Mouse (Mus musculus) stomach, postnatal 0 days (tissue): ENCODE data around the gene Cnot10. TPM values are rescaled to one million over a fixed set of nuclear protein-coding genes. Genes with fewer than 3 reads are reported as not detected.
A peak's percentile ranks its signal among the peaks of the same experiment; 100 is the strongest.

Source experiments
- ATAC-seq: fragments of 200-750 bp; cut with Nextera tagmentation; 2 replicates; pipeline ENCODE4 v1.8.0; 2017; ENCODE audit not compliant: low FRiP score, low TSS enrichment
- DNase-seq: peaks from one replicate; pipeline ENCODE4 v3.0.0-alpha.2; 2016; ENCODE audit warnings: low spot score
- H3K27ac ChIP-seq: fragments of 300-500 bp; sonication (generic); replicated peaks from 2 replicates; pipeline ENCODE4 v1.5.1; 2014; ENCODE audit warnings: mild to moderate bottlenecking, control low read depth
- H3K27me3 ChIP-seq: fragments of 300-500 bp; sonication (generic); 2 replicates; pipeline ENCODE4 v1.6.1; 2014; ENCODE audit warnings: low read length; ENCODE audit not compliant: control insufficient read depth, insufficient read depth
- H3K36me3 ChIP-seq: fragments of 300-500 bp; sonication (generic); 2 replicates; pipeline ENCODE4 v1.6.1; 2014; ENCODE audit warnings: low read length, mixed read lengths; ENCODE audit not compliant: control insufficient read depth, insufficient read depth
- H3K4me1 ChIP-seq: fragments of 300-500 bp; sonication (generic); replicated peaks from 2 replicates; pipeline ENCODE4 v1.6.1; 2014; ENCODE audit warnings: antibody characterized with exemption; ENCODE audit not compliant: control insufficient read depth, insufficient read depth
- H3K4me2 ChIP-seq: fragments of 300-500 bp; sonication (generic); replicated peaks from 2 replicates; pipeline ENCODE4 v1.6.1; 2014; ENCODE audit warnings: low read depth, mild to moderate bottlenecking, control low read depth, moderate library complexity
- H3K4me3 ChIP-seq: fragments of 300-500 bp; sonication (generic); 2 replicates; pipeline ENCODE4 v1.5.1; 2014; ENCODE audit warnings: low read depth, low read length, control low read depth
- H3K9ac ChIP-seq: fragments of 300-500 bp; sonication (generic); 2 replicates; pipeline ENCODE4 v1.6.1; 2014; ENCODE audit warnings: mild to moderate bottlenecking, low read length, control low read depth, mixed read lengths
- H3K9me3 ChIP-seq: fragments of 300-500 bp; sonication (generic); 2 replicates; pipeline ENCODE4 v1.6.1; 2016; ENCODE audit warnings: low read length; ENCODE audit not compliant: control insufficient read depth
- CTCF ChIP-seq: IDR thresholded peaks from 2 replicates; pipeline ENCODE4 v1.5.1; 2016; ENCODE audit warnings: antibody characterized with exemption, low read depth, mild to moderate bottlenecking, moderate library complexity
- EP300 ChIP-seq: optimal IDR thresholded peaks from 2 replicates; pipeline ENCODE3; 2016; ENCODE audit warnings: antibody characterized with exemption
- WGBS: fragments of 180-500 bp; shearing (Covaris S2); extraction: QIAGEN DNeasy Blood & Tissue Kit; methylation state at CpG from one replicate; pipeline ENCODE4 v1.1.7; 2014; 5-methylcytosine and 5-hydroxymethylcytosine counted together
- polyA plus RNA-seq: library from polyadenylated mRNA; unstranded; fragments of >200 nt; fragmentation: Nextera tagmentation; extraction: Ambion mirVana; gene quantifications from 2 replicates; pipeline ENCODE4 v1.2.1, GENCODE M21; 2015

Gene Cnot10
- polyA plus RNA-seq, 1 experiment from 2014 or later = 24.4 TPM

- TF ChIP-seq CTCF (no peak), EP300 (no peak)
- Histone ChIP-seq H3K4me1 (no peaks in the 10 kb centered on the region), H3K27ac (no peak overlapping the region), H3K36me3 (peaks cover 26% of the 10 kb centered on the region), H3K27me3 (no peaks in the 10 kb centered on the region), H3K9ac (no peak overlapping the region), H3K4me3 (no peak overlapping the region), H3K4me2 (no peak overlapping the region), H3K9me3 (no peaks in the 10 kb centered on the region)
- WGBS = 91% methylated on average over 4 of the region's 4 CpGs
- ATAC-seq (no peak), DNase-seq (no peak)
Observed at GRCm38 (mm10) chr9:114613026-114613425, 27.0 kb downstream of the Cnot10 start.

GRCm38 (mm10) chr9:114612566-114612965 lies 27.4 kb downstream of the Cnot10 start:
- H3K36me3 ChIP-seq = peaks cover 24% of the 10 kb centered on the region
- no peaks in the 10 kb centered on the region for H3K4me1 ChIP-seq
- no peak overlapping the region for H3K4me3 ChIP-seq
- H3K4me2 ChIP-seq = no peak overlapping the region
- no peaks in the 10 kb centered on the region for H3K27me3 ChIP-seq
- no peak for DNase-seq
- no peak for ATAC-seq
- no peaks in the 10 kb centered on the region for H3K9me3 ChIP-seq
- 87% methylated on average over 4 of the region's 4 CpGs for WGBS
- H3K27ac ChIP-seq = no peak overlapping the region
- TF ChIP-seq EP300 = no peak
- no peak for TF ChIP-seq CTCF
- no peak overlapping the region for H3K9ac ChIP-seq

DNA sequence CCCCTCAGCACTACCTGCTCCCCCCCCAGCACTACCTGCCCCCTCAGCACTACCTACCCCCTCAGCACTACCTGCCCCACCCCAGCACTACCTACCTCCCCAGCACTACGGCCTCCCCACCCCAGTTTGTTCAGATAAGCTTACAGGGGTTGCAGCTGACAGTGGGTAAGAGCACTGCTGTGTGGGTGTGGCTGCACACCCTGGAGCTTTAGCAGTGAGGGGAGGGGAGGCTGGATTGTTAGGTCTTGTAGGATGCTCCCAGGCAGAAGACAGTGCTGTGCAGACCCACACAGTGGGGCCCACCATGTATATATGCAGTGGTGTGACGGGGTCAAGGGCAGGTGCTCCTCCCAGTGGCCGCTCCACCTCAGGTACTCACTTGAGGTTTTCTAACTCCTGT lies 29.7 kb downstream of the Cnot10 start:
- Histone ChIP-seq H3K4me3 (no peak overlapping the region), H3K27me3 (no peaks in the 10 kb centered on the region), H3K27ac (no peak overlapping the region), H3K4me1 (no peaks in the 10 kb centered on the region), H3K9me3 (no peaks in the 10 kb centered on the region), H3K36me3 (peaks cover 26% of the 10 kb centered on the region), H3K9ac (no peak overlapping the region), H3K4me2 (no peak overlapping the region)
- DNase-seq (no peak), ATAC-seq (no peak)
- TF ChIP-seq CTCF = no peak
- TF ChIP-seq EP300 = no peak
- 87% methylated on average over 3 of the region's 3 CpGs for WGBS

DNA sequence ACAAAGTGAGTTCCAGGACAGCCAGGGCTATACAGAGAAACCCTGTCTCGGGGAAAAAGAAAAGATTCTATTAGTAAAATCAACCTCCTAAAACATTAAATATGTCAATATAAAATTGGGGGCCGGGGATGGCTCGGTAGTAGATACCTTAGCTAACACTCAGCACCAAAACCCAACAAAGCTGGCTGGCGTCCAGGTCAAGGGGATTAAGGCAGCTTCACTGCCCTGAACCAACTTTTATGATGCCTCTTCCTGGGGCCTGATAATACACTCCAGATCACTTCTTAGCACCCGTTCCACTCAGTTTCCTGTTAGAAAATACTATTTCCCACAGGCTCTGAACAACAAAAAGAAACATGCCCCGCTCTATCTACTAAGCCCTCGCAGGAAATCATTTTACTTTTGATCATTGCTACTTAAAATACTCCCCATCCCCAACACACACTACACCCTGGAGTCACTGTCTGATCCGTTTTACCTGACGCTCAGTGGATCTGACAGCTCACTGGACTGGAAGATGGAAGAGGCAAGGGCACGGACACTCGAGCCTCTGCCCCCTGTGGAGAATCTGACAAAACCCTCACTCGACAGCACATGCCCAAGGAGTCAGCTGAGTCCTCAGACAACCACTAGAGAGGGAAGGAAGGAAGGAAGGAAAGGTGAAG lies 36.0 kb downstream of the Cnot10 start:
- ATAC-seq = no peak
- no peak for DNase-seq
- no peaks in the 10 kb centered on the region for H3K27me3 ChIP-seq

GRCm38 (mm10) chr9:114601096-114601495 lies 38.9 kb downstream of the Cnot10 start:
- no peaks in the 10 kb centered on the region for H3K27me3 ChIP-seq
- no peak overlapping the region for H3K9ac ChIP-seq
- ATAC-seq (no peak), DNase-seq (no peak)
- no peaks in the 10 kb centered on the region for H3K9me3 ChIP-seq
- H3K4me2 ChIP-seq = no peak overlapping the region
- no peak overlapping the region for H3K27ac ChIP-seq
- H3K4me3 ChIP-seq = no peak overlapping the region
- no peaks in the 10 kb centered on the region for H3K4me1 ChIP-seq
- 60% methylated on average over 1 of the region's 1 CpGs for WGBS
- peaks cover 10% of the 10 kb centered on the region for H3K36me3 ChIP-seq
- TF ChIP-seq EP300 = no peak
- TF ChIP-seq CTCF = no peak

More for the DNA sequence above, 36.0 kb downstream of the Cnot10 start:
- H3K27ac ChIP-seq = no peak overlapping the region
- H3K9me3 ChIP-seq = no peaks in the 10 kb centered on the region
- H3K36me3 ChIP-seq = peaks cover 11% of the 10 kb centered on the region
- no peak overlapping the region for H3K4me2 ChIP-seq
- TF ChIP-seq EP300 = no peak
- H3K4me1 ChIP-seq = no peaks in the 10 kb centered on the region
- WGBS = 79% methylated on average over 12 of the region's 12 CpGs
- no peak overlapping the region for H3K4me3 ChIP-seq
- no peak overlapping the region for H3K9ac ChIP-seq

DNA sequence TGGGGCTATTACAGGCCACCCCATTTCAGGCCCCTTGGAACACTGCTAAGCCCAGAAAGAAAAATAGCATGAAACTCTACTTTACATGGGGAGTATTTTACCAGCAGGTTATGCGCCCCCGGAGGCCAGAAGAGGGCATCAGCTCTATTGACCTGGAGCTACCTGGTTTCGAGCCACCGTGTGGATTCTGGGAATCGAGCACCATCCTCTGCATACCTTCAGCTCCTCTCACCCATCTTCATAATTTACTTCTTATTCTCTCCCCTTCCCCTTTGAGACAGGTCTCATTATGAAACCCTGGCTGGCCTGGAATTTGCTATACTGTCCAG lies 55.0 kb downstream of the Cnot10 start:
- Histone ChIP-seq H3K4me2 (no peak overlapping the region; the same call in 1 of the 2 replicates), H3K4me1 (no peaks in the 10 kb centered on the region), H3K9me3 (no peaks in the 10 kb centered on the region), H3K27ac (peak overlapping the region; percentile 78), H3K4me3 (no peak overlapping the region), H3K36me3 (no peaks in the 10 kb centered on the region), H3K27me3 (no peaks in the 10 kb centered on the region), H3K9ac (no peak overlapping the region)
- no peak for DNase-seq
- WGBS = 43% methylated on average over 5 of the region's 5 CpGs
- peak; percentile 56 for TF ChIP-seq CTCF
- TF ChIP-seq EP300 = no peak
- peak; percentile 54 for ATAC-seq
